Mouse (Mus musculus): ENCODE data around the gene Tjp1. TPM values are rescaled to one million over a fixed set of nuclear protein-coding genes. Genes with fewer than 3 reads are reported as not detected.

The Tjp1 gene
- polyA plus RNA-seq, 1 experiment from 2014 or later = 3.1 TPM

DNA sequence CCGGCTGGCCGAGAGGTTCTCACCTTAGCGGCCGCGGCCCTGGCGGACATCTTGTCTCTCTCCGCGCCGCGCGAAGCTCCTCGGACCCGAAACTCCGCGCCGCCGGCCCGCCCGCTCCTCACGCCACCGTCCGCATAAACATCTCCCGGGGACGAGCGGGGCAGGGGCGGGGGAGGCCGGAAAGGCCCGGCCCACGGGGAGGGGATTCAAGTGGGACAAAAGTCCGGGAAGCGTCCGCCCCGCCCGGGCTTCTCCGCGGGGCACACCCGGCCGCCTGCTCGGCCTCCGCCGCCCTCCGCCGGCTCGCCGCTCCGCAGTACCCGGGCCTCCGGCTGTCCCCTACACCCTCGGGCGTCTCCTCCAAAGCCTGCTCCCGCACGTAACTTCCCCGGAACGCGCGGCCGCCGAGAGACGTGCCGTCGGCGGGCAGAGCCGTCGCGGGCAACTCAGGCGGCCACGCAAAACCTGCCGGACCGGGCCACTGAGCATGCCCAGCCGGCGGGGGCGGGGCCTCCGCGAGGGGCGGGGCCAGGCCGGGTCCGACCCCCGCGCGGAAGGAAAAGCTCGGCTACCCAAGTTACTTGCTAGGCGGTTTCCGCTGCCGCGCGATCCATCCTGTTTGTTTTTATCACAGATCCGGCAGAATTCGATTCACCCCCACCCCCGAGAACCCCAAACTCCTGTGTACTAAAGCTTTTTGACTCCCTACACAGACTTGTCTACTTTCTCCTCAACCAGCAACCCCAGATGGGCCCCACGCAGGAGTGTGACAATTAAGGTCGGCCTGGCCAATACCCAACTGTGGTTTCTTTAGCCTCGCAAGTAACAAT is 156.6 kb downstream of the Tjp1 start:
- WGBS (ENCODE audit: insufficient replicate concordance) = under 1% methylated on average over 75 of the region's 92 CpGs
- Histone ChIP-seq H3K4me2 (peak overlapping the region; percentile 72), H3K9ac (peak overlapping the region; percentile 70), H3K4me1 (replicated peaks) (peaks cover 23% of the 10 kb centered on the region), H3K27me3 (peaks cover 80% of the 10 kb centered on the region), H3K9me3 (replicated peaks) (no peaks in the 10 kb centered on the region), H3K36me3 (no peaks in the 10 kb centered on the region), H3K27ac (peak overlapping the region; percentile 71), H3K4me3 (replicated peaks) (peak overlapping the region; percentile 65)
- peak; percentile 70 for DNase-seq
- peak; percentile 81 for ATAC-seq (ENCODE audit: low read depth)

- H3K4me3 ChIP-seq (replicated peaks) = peak overlapping the region; percentile 65
- WGBS (ENCODE audit: insufficient replicate concordance) = under 1% methylated on average over 44 of the region's 46 CpGs
- peak; percentile 9 for DNase-seq
Observed at GRCm38 (mm10) chr7:65370381-65370786, 157.2 kb downstream of the Tjp1 start.

DNA sequence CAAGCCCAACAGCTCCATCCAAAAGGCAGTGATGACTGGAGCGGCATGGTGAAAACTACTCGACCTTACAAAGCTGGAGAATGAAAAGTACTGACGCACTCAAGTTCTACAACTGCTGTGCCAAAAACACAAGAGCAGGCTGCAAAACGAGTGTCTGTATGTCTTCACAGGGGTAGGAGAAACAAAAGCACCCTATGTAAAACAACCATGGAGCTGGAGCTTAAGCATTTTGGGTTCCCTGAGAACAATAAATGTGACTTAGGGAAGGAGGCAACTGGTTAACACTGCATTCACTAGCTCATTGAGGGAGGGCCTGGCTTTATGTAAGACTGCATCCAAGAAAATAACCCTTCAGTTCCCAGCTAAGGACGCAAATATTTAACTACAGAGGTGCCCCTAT is 158.5 kb downstream of the Tjp1 start:
- Histone ChIP-seq H3K36me3 (no peaks in the 10 kb centered on the region), H3K27me3 (peaks cover 66% of the 10 kb centered on the region), H3K27ac (no peak overlapping the region), H3K9me3 (replicated peaks) (no peaks in the 10 kb centered on the region), H3K4me3 (replicated peaks) (peak overlapping the region; percentile 25), H3K9ac (0 out of 2 replicates have a peak overlapping the region, but pooled peaks have one; percentile 22), H3K4me1 (replicated peaks) (peaks cover 23% of the 10 kb centered on the region), H3K4me2 (peak overlapping the region; percentile 33)
- no peak for DNase-seq
- ATAC-seq (ENCODE audit: low read depth) = no peak
- WGBS (ENCODE audit: insufficient replicate concordance) = 38% methylated on average over 5 of the region's 5 CpGs

More at GRCm38 (mm10) chr7:65370381-65370786, 157.2 kb downstream of the Tjp1 start:
- peak; percentile 43 for ATAC-seq (ENCODE audit: low read depth)
- Histone ChIP-seq H3K27me3 (peaks cover 77% of the 10 kb centered on the region), H3K9ac (peak overlapping the region; percentile 70), H3K27ac (peak overlapping the region; percentile 71), H3K9me3 (replicated peaks) (no peaks in the 10 kb centered on the region), H3K4me2 (peak overlapping the region; percentile 72), H3K36me3 (no peaks in the 10 kb centered on the region), H3K4me1 (replicated peaks) (peaks cover 23% of the 10 kb centered on the region)

GRCm38 (mm10) chr7:65367386-65368245 is 160.0 kb downstream of the Tjp1 start:
- DNase-seq = no peak
- no peak for ATAC-seq (ENCODE audit: low read depth)
- 59% methylated on average over 16 of the region's 16 CpGs for WGBS (ENCODE audit: insufficient replicate concordance)
- Histone ChIP-seq H3K27me3 (peaks cover 55% of the 10 kb centered on the region), H3K27ac (no peak overlapping the region), H3K9me3 (replicated peaks) (no peaks in the 10 kb centered on the region), H3K4me3 (replicated peaks) (no peak overlapping the region), H3K4me1 (replicated peaks) (peaks cover 24% of the 10 kb centered on the region), H3K36me3 (no peaks in the 10 kb centered on the region), H3K9ac (no peak overlapping the region), H3K4me2 (no peak overlapping the region)

GRCm38 (mm10) chr7:65366153-65366552 is 161.4 kb downstream of the Tjp1 start:
- WGBS (ENCODE audit: insufficient replicate concordance) = 13% methylated on average over 1 of the region's 1 CpGs

DNA sequence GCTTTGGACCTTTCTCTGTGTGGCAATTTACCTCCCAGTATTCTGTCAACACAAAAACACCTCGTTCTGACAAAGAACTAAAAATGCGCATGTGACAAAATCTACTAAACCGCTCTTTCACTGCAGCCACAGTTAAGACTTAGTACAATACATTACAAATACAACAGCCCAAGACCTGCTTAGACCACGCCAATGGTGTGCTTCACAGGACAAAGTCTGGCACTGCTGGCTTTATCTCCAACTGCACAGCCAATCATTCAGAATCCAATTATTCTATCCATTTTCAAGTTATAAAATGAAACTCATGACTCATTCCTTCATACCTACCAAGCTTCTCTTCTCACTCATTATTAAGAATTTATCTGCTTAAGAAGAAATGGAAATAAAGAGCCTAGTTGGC is 162.0 kb downstream of the Tjp1 start:
- H3K36me3 ChIP-seq = no peaks in the 10 kb centered on the region
- H3K27me3 ChIP-seq = peaks cover 36% of the 10 kb centered on the region
- DNase-seq = no peak
- 70% methylated on average over 4 of the region's 4 CpGs for WGBS (ENCODE audit: insufficient replicate concordance)
- no peaks in the 10 kb centered on the region for H3K9me3 ChIP-seq (replicated peaks)
- no peak overlapping the region for H3K4me2 ChIP-seq
- no peak overlapping the region for H3K4me3 ChIP-seq (replicated peaks)
- peaks cover 15% of the 10 kb centered on the region for H3K4me1 ChIP-seq (replicated peaks)
- no peak overlapping the region for H3K9ac ChIP-seq
- H3K27ac ChIP-seq = no peak overlapping the region
- ATAC-seq (ENCODE audit: low read depth) = no peak

More at GRCm38 (mm10) chr7:65366153-65366552, 161.4 kb downstream of the Tjp1 start:
- DNase-seq (no peak), ATAC-seq (ENCODE audit: low read depth) (no peak)
- Histone ChIP-seq H3K4me2 (no peak overlapping the region), H3K4me1 (replicated peaks) (peaks cover 20% of the 10 kb centered on the region), H3K9me3 (replicated peaks) (no peaks in the 10 kb centered on the region), H3K36me3 (no peaks in the 10 kb centered on the region), H3K27ac (no peak overlapping the region), H3K27me3 (peaks cover 42% of the 10 kb centered on the region), H3K4me3 (replicated peaks) (no peak overlapping the region), H3K9ac (no peak overlapping the region)

- H3K4me2 ChIP-seq = no peak overlapping the region
- H3K9me3 ChIP-seq (replicated peaks) = no peaks in the 10 kb centered on the region
- no peak overlapping the region for H3K9ac ChIP-seq
- ATAC-seq (ENCODE audit: low read depth) (no peak), DNase-seq (no peak)
- H3K4me1 ChIP-seq (replicated peaks) = peaks cover 14% of the 10 kb centered on the region
- 37% methylated on average over 3 of the region's 3 CpGs for WGBS (ENCODE audit: insufficient replicate concordance)
- no peaks in the 10 kb centered on the region for H3K27me3 ChIP-seq
- no peaks in the 10 kb centered on the region for H3K36me3 ChIP-seq
- no peak overlapping the region for H3K4me3 ChIP-seq (replicated peaks)
- H3K27ac ChIP-seq = no peak overlapping the region
Observed at GRCm38 (mm10) chr7:65360278-65360677, 167.3 kb downstream of the Tjp1 start.

DNA sequence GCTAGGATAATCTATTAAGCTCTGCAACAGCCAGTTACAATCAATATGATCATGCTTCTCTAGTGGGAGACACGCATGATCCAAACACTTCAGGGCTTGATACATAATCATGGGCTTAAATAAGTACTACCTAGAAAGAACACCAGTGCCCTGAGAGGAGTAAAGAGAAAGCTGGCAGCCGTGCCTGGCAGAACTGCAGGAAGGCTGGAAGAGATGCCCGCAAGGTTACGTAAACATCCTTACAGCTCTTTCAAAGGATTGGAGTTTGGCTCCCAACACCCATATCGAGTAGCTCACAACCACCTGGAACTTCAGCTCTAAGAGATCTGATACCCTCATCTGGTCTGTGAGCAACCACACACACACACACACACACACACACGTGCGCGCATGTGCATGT is 167.8 kb downstream of the Tjp1 start:
- Histone ChIP-seq H3K9ac (no peak overlapping the region), H3K27me3 (no peaks in the 10 kb centered on the region), H3K27ac (no peak overlapping the region), H3K4me1 (replicated peaks) (peaks cover 14% of the 10 kb centered on the region), H3K4me2 (no peak overlapping the region), H3K4me3 (replicated peaks) (no peak overlapping the region), H3K36me3 (no peaks in the 10 kb centered on the region), H3K9me3 (replicated peaks) (no peaks in the 10 kb centered on the region)
- ATAC-seq (ENCODE audit: low read depth) (no peak), DNase-seq (no peak)
- 67% methylated on average over 8 of the region's 8 CpGs for WGBS (ENCODE audit: insufficient replicate concordance)

- H3K9me3 ChIP-seq (replicated peaks) = no peaks in the 10 kb centered on the region
- no peak overlapping the region for H3K27ac ChIP-seq
- H3K4me2 ChIP-seq = no peak overlapping the region
- ATAC-seq (ENCODE audit: low read depth) = no peak
- peaks cover 12% of the 10 kb centered on the region for H3K4me1 ChIP-seq (replicated peaks)
- no peak overlapping the region for H3K4me3 ChIP-seq (replicated peaks)
- 24% methylated on average over 1 of the region's 1 CpGs for WGBS (ENCODE audit: insufficient replicate concordance)
- no peaks in the 10 kb centered on the region for H3K27me3 ChIP-seq
- DNase-seq = no peak
- no peak overlapping the region for H3K9ac ChIP-seq
- no peaks in the 10 kb centered on the region for H3K36me3 ChIP-seq
Observed at GRCm38 (mm10) chr7:65357538-65357937, 170.0 kb downstream of the Tjp1 start.

DNA sequence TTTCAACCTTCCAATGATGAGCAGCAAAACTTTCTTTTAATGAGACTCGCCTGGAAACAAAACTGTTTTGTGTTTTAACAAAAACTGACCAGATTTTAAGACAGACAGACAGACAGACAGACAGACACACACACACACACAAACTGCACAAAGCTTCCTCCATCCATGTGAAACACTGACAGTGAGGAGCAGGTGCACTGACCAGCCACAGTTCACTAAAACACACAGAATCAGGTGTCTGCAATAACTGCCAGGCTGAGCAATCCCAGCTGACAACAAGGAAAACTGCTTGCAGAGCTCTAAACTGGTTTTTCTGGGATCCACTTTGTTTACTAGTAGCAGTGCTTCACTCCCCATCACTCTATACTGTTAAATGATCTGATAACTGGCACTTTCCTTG is 171.4 kb downstream of the Tjp1 start:
- WGBS (ENCODE audit: insufficient replicate concordance) = 48% methylated on average over 1 of the region's 1 CpGs
- Histone ChIP-seq H3K4me2 (no peak overlapping the region), H3K4me1 (replicated peaks) (peaks cover 12% of the 10 kb centered on the region), H3K27me3 (no peaks in the 10 kb centered on the region), H3K4me3 (replicated peaks) (no peak overlapping the region), H3K9ac (no peak overlapping the region), H3K27ac (no peak overlapping the region), H3K36me3 (no peaks in the 10 kb centered on the region), H3K9me3 (replicated peaks) (no peaks in the 10 kb centered on the region)
- no peak for ATAC-seq (ENCODE audit: low read depth)
- DNase-seq = no peak

GRCm38 (mm10) chr7:65354908-65355307 is 172.7 kb downstream of the Tjp1 start:
- no peak for ATAC-seq (ENCODE audit: low read depth)
- no peaks in the 10 kb centered on the region for H3K36me3 ChIP-seq

More at GRCm38 (mm10) chr7:65354908-65355307, 172.7 kb downstream of the Tjp1 start:
- no peak overlapping the region for H3K9ac ChIP-seq
- no peaks in the 10 kb centered on the region for H3K9me3 ChIP-seq (replicated peaks)
- H3K4me1 ChIP-seq (replicated peaks) = peaks cover 12% of the 10 kb centered on the region
- no peak overlapping the region for H3K4me2 ChIP-seq
- no peak overlapping the region for H3K4me3 ChIP-seq (replicated peaks)
- H3K27ac ChIP-seq = no peak overlapping the region
- WGBS (ENCODE audit: insufficient replicate concordance) = 16% methylated on average over 2 of the region's 2 CpGs
- no peak for DNase-seq
- H3K27me3 ChIP-seq = no peaks in the 10 kb centered on the region

Data from liver, embryonic 13.5 days (tissue).